Mouse (Mus musculus): ENCODE data around the gene Immp2l.

The Immp2l gene

GRCm38 (mm10) chr12:41528410-41528809, 504.5 kb downstream of the Immp2l start:
- DNase-seq (ENCODE audit: low spot score), result no peak

GRCm38 (mm10) chr12:41539989-41540388, 516.1 kb downstream of the Immp2l start:
- no peak for DNase-seq (ENCODE audit: low spot score)

DNA sequence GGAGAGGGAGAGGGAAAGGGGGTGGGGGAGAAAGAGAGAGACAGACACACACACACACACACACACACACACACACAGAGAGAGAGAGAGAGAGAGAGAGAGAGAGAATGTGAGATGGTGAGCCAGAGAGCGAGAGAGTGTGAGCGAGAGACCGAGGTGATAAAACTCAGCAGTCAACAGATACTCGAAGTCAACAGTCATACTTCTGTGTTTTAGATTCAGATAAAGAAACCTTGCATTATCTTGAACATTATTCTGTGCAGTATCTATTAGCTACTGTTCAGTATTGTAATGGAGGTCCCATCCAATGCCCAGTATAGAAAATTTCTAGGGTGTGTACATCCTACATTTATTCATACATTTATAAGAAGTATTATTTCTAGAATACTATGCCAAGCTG, 527.7 kb downstream of the Immp2l start:
- no peak for DNase-seq (ENCODE audit: low spot score)

GRCm38 (mm10) chr12:41557832-41558231, 533.9 kb downstream of the Immp2l start:
- no peak for DNase-seq (ENCODE audit: low spot score)

- DNase-seq (ENCODE audit: low spot score), result no peak
These were observed 535.3 kb downstream of the Immp2l start for GRCm38 (mm10) chr12:41558956-41559735.

DNA sequence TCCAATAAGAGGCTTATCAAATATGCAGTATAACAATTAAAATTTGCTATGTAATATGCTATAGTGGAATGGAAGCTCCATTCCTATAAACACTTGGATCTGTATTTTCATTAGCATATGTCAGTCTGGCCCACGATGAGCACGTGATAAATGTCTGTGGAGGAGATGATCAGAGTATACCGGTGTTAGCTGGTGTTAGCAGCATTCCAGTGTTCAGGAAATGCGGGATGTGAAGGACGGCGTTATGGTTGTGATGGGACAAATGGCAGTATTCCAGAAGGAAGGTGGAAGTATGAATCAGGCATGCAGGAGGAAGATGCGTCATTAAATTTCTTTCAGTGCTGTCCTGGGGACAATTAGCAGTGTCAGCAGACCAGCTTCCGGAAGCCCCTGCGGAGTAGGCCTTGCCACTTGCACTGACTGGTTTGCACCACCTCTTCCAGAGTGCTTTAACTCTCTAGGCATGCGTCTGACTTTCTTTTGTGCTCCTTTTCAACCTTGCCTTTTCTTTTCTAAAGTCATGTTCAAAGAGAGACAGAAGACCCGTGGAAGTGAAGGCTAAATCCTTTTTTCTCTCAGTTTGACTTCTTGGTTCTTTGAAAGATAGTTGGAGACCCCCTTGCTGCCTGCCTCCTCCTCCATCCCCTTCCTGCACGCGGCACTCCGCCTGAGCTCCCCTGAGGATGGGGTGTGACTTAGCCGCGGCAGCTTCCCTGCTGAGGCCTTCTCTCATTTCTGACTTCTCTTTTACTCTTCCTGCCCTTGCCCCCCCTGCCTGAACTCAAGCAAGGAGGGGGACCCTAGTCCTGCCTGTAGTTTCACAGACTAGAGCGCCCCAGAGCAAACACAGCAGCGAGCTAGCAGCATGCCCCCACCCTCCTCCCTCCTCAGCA, 541.9 kb downstream of the Immp2l start:
- DNase-seq (ENCODE audit: low spot score), result no peak

DNA sequence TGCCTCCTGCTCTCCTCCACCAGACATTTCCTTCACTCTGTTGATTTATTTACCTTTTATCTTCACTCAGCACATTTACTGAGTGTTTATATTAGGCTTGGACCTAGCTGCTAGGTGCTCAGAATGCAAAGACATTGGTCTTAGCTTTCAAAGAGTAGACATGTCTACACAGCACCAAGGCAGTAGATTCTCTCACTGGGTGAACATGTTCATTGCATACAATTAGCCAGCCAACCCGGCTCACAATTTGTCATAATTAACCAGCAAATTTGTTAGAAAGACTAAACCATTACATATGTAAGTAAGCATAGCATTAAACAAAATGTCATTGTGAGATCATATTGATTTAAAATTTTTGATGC, 542.5 kb downstream of the Immp2l start:
- no peak for DNase-seq (ENCODE audit: low spot score)

GRCm38 (mm10) chr12:41573754-41574153, 549.9 kb downstream of the Immp2l start:
- DNase-seq (ENCODE audit: low spot score), result no peak

DNA sequence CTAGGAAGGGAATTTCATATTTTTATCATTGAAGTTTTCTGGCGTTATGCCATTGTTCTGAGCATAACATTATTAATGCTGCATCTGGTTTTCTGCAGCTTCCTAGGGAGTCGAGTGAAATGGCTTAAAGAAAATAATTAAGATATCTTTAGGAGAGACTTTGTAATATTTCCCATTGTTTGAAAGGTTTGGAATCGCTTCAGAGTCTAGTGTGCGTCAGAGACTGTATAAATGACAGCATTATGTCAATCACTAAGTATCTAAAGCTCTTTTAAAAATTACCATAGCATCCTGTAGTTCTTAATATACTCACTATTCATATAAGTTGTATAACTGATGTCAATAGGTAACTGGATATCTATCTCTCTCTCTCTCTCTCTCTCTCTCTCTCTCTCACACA, 551.3 kb downstream of the Immp2l start:
- DNase-seq (ENCODE audit: low spot score), result no peak

DNA sequence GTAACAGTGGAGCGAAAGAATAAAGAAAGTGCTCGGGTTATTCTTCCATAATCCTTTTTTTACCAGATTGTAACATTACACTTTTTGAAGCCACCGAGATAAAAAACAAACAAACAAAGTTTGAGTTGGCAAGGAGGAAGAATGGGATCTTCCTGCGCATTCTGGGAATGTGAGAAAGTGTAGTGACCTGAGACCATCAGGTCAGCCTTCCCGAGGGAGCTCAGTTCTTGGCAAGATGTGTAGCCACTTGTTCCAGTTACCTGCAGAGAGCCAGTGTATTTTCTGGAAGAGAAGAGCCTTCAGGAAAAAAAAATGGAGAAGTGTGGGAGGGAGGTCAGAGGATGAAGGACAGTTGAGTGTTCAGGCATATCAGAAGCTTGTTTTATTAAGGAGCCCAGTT, 569.5 kb downstream of the Immp2l start:
- no peak for DNase-seq (ENCODE audit: low spot score)

- DNase-seq (ENCODE audit: low spot score), result no peak
These were observed 570.1 kb downstream of the Immp2l start for GRCm38 (mm10) chr12:41594037-41594436.

- no peak for DNase-seq (ENCODE audit: low spot score)
These were observed 591.4 kb downstream of the Immp2l start for GRCm38 (mm10) chr12:41615271-41615670.

DNA sequence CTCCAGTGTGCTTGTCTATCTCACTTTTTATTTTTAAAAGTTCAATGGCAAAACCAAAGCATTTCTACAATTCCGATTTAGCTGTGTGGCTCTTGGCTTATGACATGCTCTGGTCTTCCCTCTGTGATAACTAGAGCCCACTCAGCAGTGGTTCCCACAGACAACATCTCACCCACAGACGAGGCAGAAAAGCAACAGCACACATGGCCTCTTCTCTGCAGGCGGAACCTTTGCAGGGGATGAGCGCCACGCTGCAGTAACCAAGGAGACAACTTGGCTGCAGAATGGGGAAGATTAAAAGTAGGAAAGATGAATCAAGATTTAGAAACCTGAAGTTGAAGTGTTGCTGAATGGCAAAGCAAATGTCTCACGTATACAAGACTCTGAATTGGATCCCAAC, 597.5 kb downstream of the Immp2l start:
- DNase-seq (ENCODE audit: low spot score), result no peak

GRCm38 (mm10) chr12:41643262-41643661, 619.4 kb downstream of the Immp2l start:
- no peak for DNase-seq (ENCODE audit: low spot score)

- DNase-seq (ENCODE audit: low spot score), result no peak
These were observed 621.1 kb downstream of the Immp2l start for GRCm38 (mm10) chr12:41644802-41645551.

DNA sequence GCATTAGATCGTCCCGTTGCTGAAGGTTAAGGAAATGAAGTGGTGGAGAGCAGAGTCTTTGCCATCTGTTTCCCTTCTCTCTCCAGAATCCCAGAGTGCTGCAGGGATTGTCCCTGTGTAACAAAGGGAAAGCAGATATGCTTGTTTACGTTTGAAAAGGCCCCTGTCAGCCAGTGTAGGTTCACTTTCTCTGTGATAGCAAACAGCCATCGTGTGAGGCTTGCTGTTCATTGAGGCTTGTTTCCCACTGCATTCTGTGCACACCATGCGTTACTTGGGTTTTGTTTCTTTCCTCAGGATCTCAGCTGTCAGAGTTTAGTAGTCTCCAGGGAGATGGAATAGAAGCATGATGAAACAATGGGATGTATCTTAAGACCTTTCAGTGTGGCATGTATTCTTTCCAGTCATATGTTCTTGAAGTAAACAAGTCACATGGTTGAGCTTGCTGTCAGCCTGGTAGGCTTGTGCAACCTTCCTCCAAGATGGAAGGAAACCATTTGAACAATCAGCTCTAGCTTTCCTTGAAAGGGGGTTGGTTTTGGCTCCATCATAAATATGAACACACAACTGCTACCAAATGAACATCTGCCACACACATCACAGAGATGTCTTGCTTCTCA, 623.2 kb downstream of the Immp2l start:
- no peak for DNase-seq (ENCODE audit: low spot score)

- no peak for DNase-seq (ENCODE audit: low spot score)
These were observed 623.8 kb downstream of the Immp2l start for GRCm38 (mm10) chr12:41647675-41648074.

DNA sequence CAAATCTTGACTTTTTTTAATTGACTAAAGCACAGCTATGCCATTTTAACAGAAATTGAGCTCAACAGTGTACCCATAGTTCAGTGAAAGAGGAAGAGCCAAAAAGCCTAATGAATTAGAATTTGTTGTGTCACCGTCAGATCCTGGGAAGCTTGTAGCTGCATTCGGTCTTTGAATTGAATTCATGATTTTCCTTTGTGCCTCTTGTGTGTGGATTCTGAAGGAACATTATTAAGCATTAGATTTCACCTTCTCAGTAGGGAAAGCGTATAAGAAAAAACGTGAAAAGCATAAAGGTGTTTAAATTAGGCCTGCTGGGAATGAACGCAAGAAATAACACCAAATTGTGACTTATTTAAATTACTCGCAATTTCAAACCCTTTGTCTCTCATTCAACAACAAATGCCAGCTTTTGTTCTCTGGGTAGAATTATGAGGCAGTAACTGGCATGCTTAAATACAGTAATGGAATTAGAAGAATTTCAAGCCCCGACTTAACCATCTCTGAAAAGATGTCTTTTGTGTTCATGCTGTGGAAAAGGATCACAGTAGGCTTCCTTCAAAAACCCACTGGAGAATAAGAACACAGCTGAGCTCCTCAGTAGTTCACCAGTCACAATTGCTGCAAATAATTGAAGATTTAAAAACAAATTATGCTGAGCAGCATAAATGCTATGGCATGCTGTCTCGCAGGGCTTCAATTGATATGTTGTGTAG, 626.1 kb downstream of the Immp2l start:
- DNase-seq (ENCODE audit: low spot score), result no peak

- no peak for DNase-seq (ENCODE audit: low spot score)
These were observed 644.4 kb downstream of the Immp2l start for GRCm38 (mm10) chr12:41668280-41668679.

- DNase-seq (ENCODE audit: low spot score), result no peak
These were observed 645.6 kb downstream of the Immp2l start for GRCm38 (mm10) chr12:41669481-41669880.

DNA sequence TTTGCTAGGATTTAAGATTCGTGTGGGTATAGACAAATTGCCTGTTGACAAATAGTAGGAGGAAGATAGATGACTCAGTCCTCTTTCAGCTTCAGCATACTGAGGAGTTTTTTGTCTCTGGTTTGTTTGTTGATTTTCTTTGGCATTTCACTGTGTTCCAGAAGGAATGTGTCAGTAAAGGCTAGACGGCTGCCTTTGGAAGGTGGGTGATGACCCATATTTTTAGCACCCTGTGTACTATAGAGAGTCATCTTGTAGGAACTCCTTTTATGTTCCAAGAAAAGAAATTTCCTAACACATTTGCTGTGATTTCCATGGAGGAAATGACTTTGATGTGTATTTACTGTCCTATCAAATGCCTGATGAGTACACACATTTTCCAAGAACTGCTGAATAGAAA, 651.0 kb downstream of the Immp2l start:
- DNase-seq (ENCODE audit: low spot score), result no peak

All from urinary bladder, postnatal 25 days (tissue).